Mouse (Mus musculus) gastrocnemius, adult 18-20 months (tissue): ENCODE results near the gene Taf1. TPM values are rescaled to one million over a fixed set of nuclear protein-coding genes. Genes with fewer than 3 reads are reported as not detected.

Source experiments
- DNase-seq: peaks from one replicate; pipeline ENCODE4 v3.0.0; 2021; ENCODE audit warnings: low spot score
- total RNA-seq, 2 experiments: library from RNA; stranded (reverse); gene quantifications; 2 replicates each; pipeline ENCODE4 v1.2.3; 2021

Gene Taf1
- total RNA-seq, 2 experiments from 2014 or later: 8.4 to 9.2 TPM

DNA sequence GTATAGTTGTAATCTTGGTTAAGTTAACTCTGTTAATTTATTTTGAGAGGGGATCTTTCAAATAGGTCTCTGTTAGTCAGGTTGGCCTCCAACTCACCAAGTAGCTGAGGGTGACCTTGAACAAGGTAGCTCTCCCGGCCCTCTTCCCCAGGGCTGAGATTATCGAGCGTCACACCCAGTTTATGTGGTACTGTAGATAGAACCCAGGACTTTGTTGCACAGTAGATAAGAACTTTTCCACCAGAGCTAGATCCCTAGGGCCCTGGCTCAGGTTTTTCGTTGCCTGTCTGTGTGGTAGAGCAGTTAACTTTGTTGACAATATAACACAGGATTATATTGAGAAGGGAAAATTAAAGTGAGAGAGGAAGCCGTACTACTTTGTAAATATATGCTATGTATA lies 114.1 kb downstream of the Taf1 start:
- DNase-seq: no peak

Other genes starting within 250 kb of the Taf1 start
- under 1 TPM; 0.07 to 0.14 TPM for gene Nlgn3, start 233.6 kb upstream of the Taf1 start, total RNA-seq
- under 1 TPM; 0.34 to 0.83 TPM for gene Gjb1, start 156.4 kb upstream of the Taf1 start, total RNA-seq
- gene Zmym3, start 111.9 kb upstream of the Taf1 start, total RNA-seq: 10 to 100 TPM in 1 of 2 experiments, 1 to 10 TPM in 1; 8.9 to 11.8 TPM
- 10 to 100 TPM; 36.1 to 52.8 TPM for gene Nono, start 103.4 kb upstream of the Taf1 start, total RNA-seq
- gene Itgb1bp2, start 83.6 kb upstream of the Taf1 start, total RNA-seq: 100 to 1,000 TPM; 154 to 155 TPM
- gene Ogt, start 107.3 kb downstream of the Taf1 start, total RNA-seq: 10 to 100 TPM; 64.7 to 74.0 TPM
- under 1 TPM in 1 of 2 experiments, not detected in 1; 0.12 TPM for gene Cxcr3, start 201.5 kb downstream of the Taf1 start, total RNA-seq